Mouse (Mus musculus): ENCODE results near the gene Tacc2. TPM values are rescaled to one million over a fixed set of nuclear protein-coding genes. Genes with fewer than 3 reads are reported as not detected.
"Not testable (repeated sequence)": the region's sequence is repeated elsewhere in the genome, so short reads cannot be mapped to it uniquely, and the experiment has no call there.

Gene Tacc2
- 63.4 and 74.7 TPM in 2 replicates for polyA plus RNA-seq (2014; fragmentation: Nextera tagmentation; extraction: Ambion mirVana)

GRCm38 (mm10) chr7:130577388-130578003, at the start of gene Tacc2:
TSS of gene Tacc2 (plus strand) at chr7:130577438.
- H3K36me3 ChIP-seq (ENCODE audit: control insufficient read depth, insufficient read depth, low read length), result no peaks in the 10 kb centered on the region
- ATAC-seq (ENCODE audit: low read depth), result no peak
- H3K27me3 ChIP-seq (ENCODE audit: control insufficient read depth, insufficient read depth, low read length), result no peaks in the 10 kb centered on the region
- no peaks in the 10 kb centered on the region for H3K9me3 ChIP-seq (ENCODE audit: control insufficient read depth, low read length)
- WGBS, result 49% methylated on average over 15 of the region's 15 CpGs
- H3K9ac ChIP-seq (replicated peaks; ENCODE audit: low read depth, low read length), result no peak within 1 kb of the TSS
- H3K4me2 ChIP-seq (ENCODE audit: low read depth, low read length), result no peak within 1 kb of the TSS
- no peaks in the 10 kb centered on the region for H3K4me1 ChIP-seq (ENCODE audit: control insufficient read depth, insufficient read depth, low read length)
- no peak within 1 kb of the TSS for H3K4me3 ChIP-seq (ENCODE audit: low read depth, low read length)
- H3K27ac ChIP-seq (ENCODE audit: low read depth, low read length), result no peak within 1 kb of the TSS; the same call in 1 of the 2 replicates

GRCm38 (mm10) chr7:130531138-130531537, 46.1 kb upstream of the Tacc2 start:
- ATAC-seq (ENCODE audit: low read depth); H3K9me3 ChIP-seq (ENCODE audit: control insufficient read depth, low read length): not testable (repeated sequence)
- 96% methylated on average over 14 of the region's 15 CpGs for WGBS

GRCm38 (mm10) chr7:130533316-130534260, 43.6 kb upstream of the Tacc2 start:
- H3K4me3 ChIP-seq (ENCODE audit: low read depth, low read length), result no peak overlapping the region
- no peak overlapping the region for H3K9ac ChIP-seq (replicated peaks; ENCODE audit: low read depth, low read length)
- H3K9me3 ChIP-seq (ENCODE audit: control insufficient read depth, low read length), result no peaks in the 10 kb centered on the region
- 50% methylated on average over 24 of the region's 25 CpGs for WGBS
- H3K27me3 ChIP-seq (ENCODE audit: control insufficient read depth, insufficient read depth, low read length), result no peaks in the 10 kb centered on the region
- peak; percentile 54 for ATAC-seq (ENCODE audit: low read depth)
- H3K27ac ChIP-seq (ENCODE audit: low read depth, low read length), result no peak overlapping the region
- H3K4me1 ChIP-seq (ENCODE audit: control insufficient read depth, insufficient read depth, low read length), result no peaks in the 10 kb centered on the region
- no peak overlapping the region for H3K4me2 ChIP-seq (ENCODE audit: low read depth, low read length)
- H3K36me3 ChIP-seq (ENCODE audit: control insufficient read depth, insufficient read depth, low read length), result peaks cover 20% of the 10 kb centered on the region

More at GRCm38 (mm10) chr7:130531138-130531537, 46.1 kb upstream of the Tacc2 start:
- H3K9ac ChIP-seq (replicated peaks; ENCODE audit: low read depth, low read length); H3K36me3 ChIP-seq (ENCODE audit: control insufficient read depth, insufficient read depth, low read length); H3K4me2 ChIP-seq (ENCODE audit: low read depth, low read length); H3K4me1 ChIP-seq (ENCODE audit: control insufficient read depth, insufficient read depth, low read length); H3K27ac ChIP-seq (ENCODE audit: low read depth, low read length); H3K4me3 ChIP-seq (ENCODE audit: low read depth, low read length); H3K27me3 ChIP-seq (ENCODE audit: control insufficient read depth, insufficient read depth, low read length): not testable (repeated sequence)

GRCm38 (mm10) chr7:130535174-130535573, 42.1 kb upstream of the Tacc2 start:
- Histone ChIP-seq H3K4me2 (ENCODE audit: low read depth, low read length) (no peak overlapping the region), H3K27ac (ENCODE audit: low read depth, low read length) (no peak overlapping the region), H3K36me3 (ENCODE audit: control insufficient read depth, insufficient read depth, low read length) (peaks cover 30% of the 10 kb centered on the region), H3K9me3 (ENCODE audit: control insufficient read depth, low read length) (no peaks in the 10 kb centered on the region), H3K4me3 (ENCODE audit: low read depth, low read length) (no peak overlapping the region), H3K27me3 (ENCODE audit: control insufficient read depth, insufficient read depth, low read length) (no peaks in the 10 kb centered on the region), H3K4me1 (ENCODE audit: control insufficient read depth, insufficient read depth, low read length) (no peaks in the 10 kb centered on the region), H3K9ac (replicated peaks; ENCODE audit: low read depth, low read length) (no peak overlapping the region)
- no peak for ATAC-seq (ENCODE audit: low read depth)
- WGBS, result 89% methylated on average over 4 of the region's 4 CpGs

GRCm38 (mm10) chr7:130537068-130537467, 40.2 kb upstream of the Tacc2 start:
- WGBS, result 93% methylated on average over 4 of the region's 4 CpGs
- H3K4me1 ChIP-seq (ENCODE audit: control insufficient read depth, insufficient read depth, low read length), result no peaks in the 10 kb centered on the region

GRCm38 (mm10) chr7:130540176-130540575, 37.1 kb upstream of the Tacc2 start:
- H3K27me3 ChIP-seq (ENCODE audit: control insufficient read depth, insufficient read depth, low read length), result no peaks in the 10 kb centered on the region
- no peak overlapping the region for H3K9ac ChIP-seq (replicated peaks; ENCODE audit: low read depth, low read length)
- H3K4me2 ChIP-seq (ENCODE audit: low read depth, low read length), result no peak overlapping the region
- H3K4me1 ChIP-seq (ENCODE audit: control insufficient read depth, insufficient read depth, low read length), result no peaks in the 10 kb centered on the region; the same call in 1 of the 2 replicates
- no peak overlapping the region for H3K27ac ChIP-seq (ENCODE audit: low read depth, low read length)
- H3K9me3 ChIP-seq (ENCODE audit: control insufficient read depth, low read length), result no peaks in the 10 kb centered on the region
- 90% methylated on average over 7 of the region's 7 CpGs for WGBS
- no peak overlapping the region for H3K4me3 ChIP-seq (ENCODE audit: low read depth, low read length)
- ATAC-seq (ENCODE audit: low read depth), result no peak
- H3K36me3 ChIP-seq (ENCODE audit: control insufficient read depth, insufficient read depth, low read length), result peaks cover 30% of the 10 kb centered on the region

More at GRCm38 (mm10) chr7:130537068-130537467, 40.2 kb upstream of the Tacc2 start:
- H3K27ac ChIP-seq (ENCODE audit: low read depth, low read length), result no peak overlapping the region
- ATAC-seq (ENCODE audit: low read depth), result no peak
- H3K27me3 ChIP-seq (ENCODE audit: control insufficient read depth, insufficient read depth, low read length), result no peaks in the 10 kb centered on the region
- no peak overlapping the region for H3K4me3 ChIP-seq (ENCODE audit: low read depth, low read length)
- no peak overlapping the region for H3K9ac ChIP-seq (replicated peaks; ENCODE audit: low read depth, low read length)
- H3K9me3 ChIP-seq (ENCODE audit: control insufficient read depth, low read length), result no peaks in the 10 kb centered on the region
- peaks cover 29% of the 10 kb centered on the region for H3K36me3 ChIP-seq (ENCODE audit: control insufficient read depth, insufficient read depth, low read length)
- H3K4me2 ChIP-seq (ENCODE audit: low read depth, low read length), result no peak overlapping the region

GRCm38 (mm10) chr7:130543181-130543580, 34.1 kb upstream of the Tacc2 start:
- Histone ChIP-seq H3K9me3 (ENCODE audit: control insufficient read depth, low read length) (no peaks in the 10 kb centered on the region), H3K4me1 (ENCODE audit: control insufficient read depth, insufficient read depth, low read length) (peaks cover 11% of the 10 kb centered on the region), H3K4me2 (ENCODE audit: low read depth, low read length) (no peak overlapping the region), H3K27me3 (ENCODE audit: control insufficient read depth, insufficient read depth, low read length) (no peaks in the 10 kb centered on the region), H3K36me3 (ENCODE audit: control insufficient read depth, insufficient read depth, low read length) (peaks cover 21% of the 10 kb centered on the region), H3K4me3 (ENCODE audit: low read depth, low read length) (no peak overlapping the region), H3K27ac (ENCODE audit: low read depth, low read length) (no peak overlapping the region), H3K9ac (replicated peaks; ENCODE audit: low read depth, low read length) (no peak overlapping the region)
- no peak for ATAC-seq (ENCODE audit: low read depth)
- 96% methylated on average over 4 of the region's 4 CpGs for WGBS

GRCm38 (mm10) chr7:130545401-130545800, 31.8 kb upstream of the Tacc2 start:
- Histone ChIP-seq H3K4me3 (ENCODE audit: low read depth, low read length) (no peak overlapping the region), H3K9me3 (ENCODE audit: control insufficient read depth, low read length) (no peaks in the 10 kb centered on the region), H3K36me3 (ENCODE audit: control insufficient read depth, insufficient read depth, low read length) (peaks cover 4% of the 10 kb centered on the region), H3K27me3 (ENCODE audit: control insufficient read depth, insufficient read depth, low read length) (no peaks in the 10 kb centered on the region), H3K4me2 (ENCODE audit: low read depth, low read length) (peak overlapping the region; percentile 72; the same call in 1 of the 2 replicates), H3K27ac (ENCODE audit: low read depth, low read length) (no peak overlapping the region), H3K9ac (replicated peaks; ENCODE audit: low read depth, low read length) (no peak overlapping the region), H3K4me1 (ENCODE audit: control insufficient read depth, insufficient read depth, low read length) (peaks cover 11% of the 10 kb centered on the region)
- ATAC-seq (ENCODE audit: low read depth), result no peak
- 96% methylated on average over 5 of the region's 5 CpGs for WGBS

- Histone ChIP-seq H3K9me3 (ENCODE audit: control insufficient read depth, low read length) (no peaks in the 10 kb centered on the region), H3K27me3 (ENCODE audit: control insufficient read depth, insufficient read depth, low read length) (no peaks in the 10 kb centered on the region), H3K27ac (ENCODE audit: low read depth, low read length) (no peak overlapping the region), H3K36me3 (ENCODE audit: control insufficient read depth, insufficient read depth, low read length) (peaks cover 3% of the 10 kb centered on the region; the same call in 1 of the 2 replicates), H3K4me3 (ENCODE audit: low read depth, low read length) (peak overlapping the region; percentile 92), H3K4me1 (ENCODE audit: control insufficient read depth, insufficient read depth, low read length) (peaks cover 11% of the 10 kb centered on the region), H3K4me2 (ENCODE audit: low read depth, low read length) (peak overlapping the region; percentile 72), H3K9ac (replicated peaks; ENCODE audit: low read depth, low read length) (peak overlapping the region; percentile 78; the same call in 1 of the 2 replicates)
- whole genome bisulfite sequencing, result 53% methylated on average over 3 of the region's 3 CpGs
- no peak for ATAC-seq (ENCODE audit: low read depth)
Measured at GRCm38 (mm10) chr7:130545893-130546292, 31.3 kb upstream of the Tacc2 start.

All from neural tube, embryonic 14.5 days (tissue).